Mouse (Mus musculus) cerebellum, postnatal 10 days (tissue): ENCODE measurements around the gene Mycl.
A peak's percentile ranks its signal among the peaks of the same experiment; 100 is the strongest.

ENCODE experiments used
- DNase-seq, 2 experiments: peaks; one replicate each; pipeline ENCODE4 v3.0.0; 2021; ENCODE audit warnings: mixed read lengths in 2 of 2

Gene Mycl

DNA sequence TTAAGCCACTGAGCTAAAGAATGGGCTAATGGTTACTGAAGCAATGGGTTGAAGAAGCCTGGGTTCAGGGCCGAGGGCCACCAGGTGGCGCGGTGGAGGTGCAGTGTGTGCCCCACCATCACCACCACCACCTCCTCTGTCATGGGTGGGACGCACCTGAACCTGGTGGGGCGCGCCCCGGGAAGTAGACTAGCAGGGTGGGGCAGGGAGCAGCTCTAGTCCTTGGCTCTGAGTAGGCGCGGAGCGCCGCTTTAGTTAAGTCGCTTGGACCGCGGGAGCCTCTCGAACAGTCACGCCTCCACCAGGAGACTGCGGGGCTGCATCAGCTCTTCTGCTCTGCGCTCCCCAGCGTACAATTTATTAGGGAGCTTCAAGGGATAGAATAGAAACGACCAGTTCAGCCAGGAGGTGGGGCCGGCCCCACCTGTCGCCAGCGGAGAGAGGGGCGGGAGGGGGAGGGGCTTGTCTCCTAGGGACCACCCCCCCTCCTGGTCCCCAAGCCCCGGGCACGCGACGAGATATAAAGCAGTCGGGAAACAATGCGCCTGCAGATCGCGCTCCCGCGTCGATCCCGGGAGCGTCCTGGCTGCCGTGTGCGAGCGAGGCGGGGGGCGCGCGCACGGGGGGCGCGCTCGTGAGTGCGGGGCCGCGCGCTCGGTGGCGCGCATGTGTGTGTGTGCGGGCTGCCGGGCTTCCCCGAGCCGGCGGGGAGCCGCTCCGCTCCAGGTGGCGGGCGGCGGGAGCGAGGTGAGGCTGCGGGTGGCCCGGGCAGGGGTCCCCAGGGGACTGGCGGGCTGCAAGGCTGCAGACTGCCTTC, at the start of gene Mycl:
TSS of gene Mycl (plus strand) at position 249 of the 817 bp plus-strand sequence.
- DNase-seq = peak; percentile 96 to 97

DNA sequence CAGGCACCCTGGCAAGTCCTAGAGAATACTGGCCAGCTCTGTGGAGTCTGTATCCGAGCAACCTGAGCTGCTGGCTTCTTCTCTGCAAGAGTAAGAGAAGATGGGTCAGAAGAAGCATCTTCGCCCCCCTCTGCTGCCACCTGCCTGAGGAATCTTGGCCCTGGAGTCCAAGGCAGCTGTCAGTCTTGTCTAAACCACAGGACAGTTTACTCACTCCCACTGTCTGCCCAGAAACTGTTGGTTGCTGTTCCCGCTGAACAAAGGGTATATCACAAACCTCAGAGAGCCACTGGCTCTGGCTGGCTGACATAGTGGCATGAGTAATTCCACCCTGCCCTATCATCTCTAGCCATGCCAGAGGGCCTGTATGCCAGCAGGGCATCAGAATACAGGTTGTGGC, 48.2 kb upstream of the Mycl start:
- DNase-seq = no peak

DNA sequence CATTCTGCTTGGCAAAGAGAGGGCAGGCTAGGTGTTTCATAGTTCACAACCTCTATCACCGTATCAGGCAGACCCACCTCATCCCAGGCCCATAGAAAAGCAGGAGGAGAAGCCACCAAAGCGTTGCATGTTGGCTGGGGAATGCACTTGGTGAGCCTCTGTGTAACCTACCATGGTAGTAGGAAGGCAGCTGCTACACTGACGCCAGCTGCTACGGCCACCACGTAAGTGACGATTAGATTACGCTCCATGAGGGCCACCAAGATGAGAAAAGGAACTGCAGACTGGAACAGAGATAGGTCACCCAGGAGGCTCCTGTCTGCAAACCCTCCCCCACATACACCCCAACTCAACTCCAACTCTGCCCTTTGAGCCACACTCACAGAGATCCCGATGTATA, 46.4 kb upstream of the Mycl start:
- DNase-seq = no peak

DNA sequence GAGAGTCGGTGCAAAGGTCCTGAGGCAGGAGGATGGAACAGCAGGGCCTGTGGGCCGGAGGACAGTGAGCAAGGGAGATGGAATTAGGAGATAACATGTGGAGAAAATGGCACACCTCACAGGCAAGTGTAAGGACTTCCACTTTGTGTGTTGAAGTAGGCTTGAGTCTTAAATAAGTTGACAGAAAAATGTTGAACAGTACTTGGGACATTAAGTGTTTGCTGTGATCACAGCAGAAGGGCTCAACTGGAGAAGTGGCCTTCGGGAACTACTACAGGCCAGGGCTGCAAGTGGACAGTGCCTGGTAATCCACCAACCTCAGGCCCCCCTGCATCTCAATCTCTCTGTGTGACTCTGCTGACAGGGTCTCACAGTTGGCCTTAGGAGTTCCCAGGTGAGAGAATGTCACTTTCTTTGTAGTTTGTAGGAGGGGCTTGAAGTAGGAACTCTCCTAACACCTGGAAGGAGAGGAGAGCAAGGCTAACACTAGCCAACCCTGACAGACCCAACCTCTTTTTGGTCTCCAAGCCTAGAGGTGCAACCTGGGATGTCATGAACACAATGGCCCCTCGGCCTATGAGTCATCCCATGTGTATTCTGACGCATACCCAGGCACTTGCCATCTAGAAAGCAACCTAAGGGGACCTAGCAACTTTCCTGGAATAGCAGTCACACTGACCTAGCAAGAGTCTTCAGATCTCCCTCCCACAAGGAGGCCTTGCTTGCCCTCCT, 40.6 kb upstream of the Mycl start:
- no peak for DNase-seq

DNA sequence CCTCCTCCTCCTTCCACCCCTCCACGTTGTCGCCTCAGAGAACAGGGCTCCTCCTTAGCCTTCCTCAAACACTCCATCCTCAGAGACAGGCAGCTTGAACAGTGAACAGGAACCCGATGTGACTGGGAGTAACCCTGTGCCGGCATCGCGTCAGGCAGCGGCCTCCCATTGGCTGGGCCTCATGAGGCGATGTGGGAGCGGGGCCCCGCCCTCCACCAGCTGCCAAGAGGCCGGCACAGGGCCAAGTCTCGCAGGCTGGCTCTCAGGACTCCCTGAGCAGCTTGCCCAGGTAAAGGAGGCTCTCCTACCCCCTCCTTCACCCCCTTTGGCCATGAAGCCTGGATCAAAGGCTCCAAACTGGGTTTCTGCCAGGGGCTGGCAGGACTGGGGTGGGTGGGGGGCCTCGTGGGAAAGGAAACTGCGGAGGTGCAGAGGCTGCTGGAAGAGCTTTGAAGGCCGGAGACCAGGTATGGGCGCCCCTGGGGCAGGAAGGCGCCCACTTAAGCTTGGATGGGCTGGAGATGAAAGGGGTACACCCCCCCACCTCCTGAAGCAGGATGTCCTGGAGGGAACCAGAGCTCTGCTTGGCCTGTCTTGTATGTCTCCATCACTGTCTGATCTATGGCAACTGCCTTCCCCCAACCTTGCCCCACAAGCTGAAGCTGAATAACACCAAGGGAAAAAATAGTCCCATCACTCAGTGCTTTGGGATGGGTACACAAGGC, 39.9 kb upstream of the Mycl start:
- DNase-seq = peak; percentile 92

DNA sequence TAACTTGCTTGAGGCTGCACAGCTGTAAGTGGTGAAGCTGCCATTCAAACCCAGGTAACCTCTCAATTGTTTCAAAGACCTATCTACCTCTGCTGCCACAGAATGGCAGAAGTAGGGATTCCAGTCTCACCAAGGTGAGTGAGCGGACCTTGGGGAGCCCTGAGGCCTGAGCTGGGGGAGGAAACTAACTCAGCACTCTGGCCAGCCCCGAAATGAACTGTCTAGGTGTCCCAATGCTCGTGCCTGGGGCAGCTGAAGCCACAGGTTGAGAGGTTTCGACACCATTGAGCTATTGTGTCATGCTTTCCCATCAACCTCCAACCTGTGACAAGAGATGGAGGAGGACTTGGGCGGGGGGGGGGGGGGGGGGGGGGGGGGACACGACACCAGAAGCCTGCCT, 39.2 kb upstream of the Mycl start:
- DNase-seq = no peak

DNA sequence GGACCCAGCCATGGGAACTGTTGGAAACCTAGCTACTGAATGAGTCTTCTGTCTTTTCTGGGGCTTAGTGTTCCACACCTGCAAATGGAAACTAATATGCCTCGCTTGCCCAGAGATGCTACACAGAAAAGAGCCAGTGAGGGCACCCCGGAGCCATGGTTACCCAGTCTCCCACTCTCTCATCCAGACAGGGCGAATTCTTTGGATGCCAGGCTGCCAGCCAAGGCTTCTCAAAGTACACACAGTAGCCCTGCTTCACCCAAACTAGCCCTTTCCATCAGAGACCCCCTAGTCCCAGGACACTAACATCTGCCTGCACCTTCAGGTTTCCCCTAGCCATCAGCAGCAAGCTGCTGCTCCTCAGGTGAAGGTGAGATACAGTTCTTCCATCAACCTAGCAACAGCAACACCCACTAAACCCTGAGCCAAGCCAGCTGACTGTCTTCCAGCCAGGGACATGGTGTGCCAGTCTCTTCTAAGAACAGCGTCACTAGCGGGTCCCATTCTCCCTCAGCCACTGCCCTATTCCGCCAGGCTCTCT, 36.9 kb upstream of the Mycl start:
- DNase-seq = peak; percentile 45 to 56

DNA sequence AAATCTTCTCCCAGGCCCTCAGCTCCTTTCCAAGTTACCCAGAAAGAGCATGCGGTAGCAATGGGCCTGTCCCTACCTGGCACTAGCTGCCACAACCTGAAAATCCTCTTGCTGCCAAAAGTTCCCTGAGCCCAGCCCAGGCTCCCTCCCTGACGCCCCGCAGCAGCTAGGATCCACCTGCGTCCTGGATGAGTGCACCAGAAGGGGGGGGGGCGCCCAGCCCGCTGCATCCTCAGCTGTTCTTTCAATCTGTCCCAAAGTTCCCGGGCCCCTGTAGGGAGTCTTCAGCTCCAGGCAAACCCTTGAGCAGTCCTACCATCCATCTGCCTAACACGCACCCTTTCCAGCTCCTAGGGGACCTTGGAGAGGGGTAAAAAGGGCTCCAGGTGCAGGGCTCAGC, 35.6 kb upstream of the Mycl start:
- DNase-seq = peak; percentile 37 to 58

DNA sequence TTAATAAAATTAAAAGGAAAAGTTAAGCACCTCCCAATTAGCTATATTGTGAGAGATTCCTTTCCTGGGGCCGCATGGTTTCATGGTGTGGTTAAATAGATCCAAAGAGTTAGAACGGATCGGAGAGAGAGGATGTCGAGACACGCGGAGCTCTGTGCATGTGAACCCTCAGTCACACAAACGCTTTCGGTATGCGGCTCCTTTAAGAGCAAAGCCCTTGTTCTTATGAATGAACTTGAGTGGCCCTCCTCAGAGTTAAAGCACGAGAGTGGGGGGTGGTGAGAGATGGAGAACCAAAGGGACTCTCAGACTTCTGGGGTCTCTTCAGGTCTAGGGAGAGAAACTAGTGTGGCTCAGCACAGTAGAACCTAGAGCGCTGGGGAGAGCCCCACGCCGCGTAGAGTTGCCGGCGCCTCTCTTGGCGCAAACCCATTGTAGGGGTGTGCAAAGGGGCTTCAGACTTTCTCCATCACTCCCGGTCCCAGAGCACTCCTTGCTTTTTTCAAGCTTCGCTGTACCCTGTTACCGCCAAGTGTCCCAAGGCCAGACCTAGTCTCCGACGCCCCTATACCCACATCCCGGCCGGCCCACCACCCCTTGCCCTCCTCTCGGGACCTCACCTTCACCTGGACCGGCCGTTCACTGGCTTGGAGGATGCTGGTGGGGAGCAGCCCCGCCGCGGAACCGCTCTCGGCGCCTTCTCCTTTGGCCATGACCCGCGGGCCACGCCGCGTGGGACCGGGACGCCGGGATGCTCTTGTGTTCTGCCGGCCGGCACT, 34.9 kb upstream of the Mycl start:
- DNase-seq = peak; percentile 33 to 47

DNA sequence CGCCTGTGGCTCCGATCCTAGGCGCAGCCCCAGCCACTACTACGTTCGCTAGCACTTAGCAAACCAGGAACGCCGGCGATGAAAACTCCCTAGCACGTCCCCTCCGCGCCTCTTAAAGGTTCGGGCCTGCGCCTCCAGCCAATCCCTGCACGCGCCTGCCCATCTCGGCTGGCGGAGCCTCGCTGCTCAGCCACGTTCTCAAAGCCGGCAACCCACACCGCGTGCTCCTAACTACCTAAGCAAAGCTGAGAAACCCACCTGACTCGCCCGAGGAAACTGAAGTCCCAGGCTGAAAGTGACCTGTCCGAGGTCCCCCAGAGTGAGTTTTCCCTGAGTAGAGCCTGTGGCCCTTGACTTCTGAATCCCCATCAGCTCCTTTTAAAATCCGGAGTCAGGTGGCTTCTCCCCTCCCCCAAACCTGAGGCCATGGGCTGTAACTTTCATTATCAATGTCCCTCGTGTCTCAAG, 34.3 kb upstream of the Mycl start, which contains the start of gene Mfsd2a:
TSS of gene Mfsd2a (minus strand) at position 89 of the 468 bp plus-strand sequence.
- peak; percentile 71 to 80 for DNase-seq

DNA sequence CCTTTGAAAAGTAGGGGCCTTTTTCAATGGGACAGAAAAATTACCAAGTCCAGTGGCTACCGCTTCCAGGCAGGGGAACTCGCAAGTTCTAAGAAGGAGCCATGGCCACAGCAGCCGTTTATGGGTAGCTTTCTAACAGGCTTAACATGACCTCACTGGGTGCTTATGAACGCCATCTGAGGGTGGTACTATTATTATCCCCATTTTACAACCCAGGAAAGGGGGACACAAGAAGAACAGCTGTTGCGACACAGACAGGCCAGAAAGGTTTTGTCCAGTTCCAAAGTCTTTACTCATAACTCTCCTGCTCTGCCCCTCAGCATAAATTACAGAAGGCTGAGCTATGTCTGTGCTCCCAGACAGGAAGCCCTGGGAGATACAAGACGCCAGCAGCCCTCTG, 33.9 kb upstream of the Mycl start:
- no peak for DNase-seq

DNA sequence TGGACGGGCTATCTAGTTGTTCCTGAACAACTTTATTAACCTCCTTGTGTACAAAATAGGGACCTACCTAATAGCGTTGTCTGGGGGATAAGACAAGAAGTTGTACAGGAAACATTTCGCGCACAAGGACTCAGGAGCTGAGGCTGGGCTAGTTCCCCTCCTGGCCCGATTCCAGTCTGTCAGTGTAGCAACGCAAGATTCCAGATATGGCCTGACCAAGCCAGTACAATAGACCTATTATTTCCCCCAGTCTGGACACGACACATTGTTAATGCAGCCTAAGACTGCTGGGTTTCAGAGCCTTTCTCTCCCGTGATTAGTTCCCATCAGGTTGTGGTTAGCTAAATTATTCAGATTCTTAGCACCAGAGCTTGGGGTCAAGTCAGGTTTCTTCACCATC, 32.7 kb upstream of the Mycl start:
- peak in 1 of 2 experiments; percentile 33 for DNase-seq

DNA sequence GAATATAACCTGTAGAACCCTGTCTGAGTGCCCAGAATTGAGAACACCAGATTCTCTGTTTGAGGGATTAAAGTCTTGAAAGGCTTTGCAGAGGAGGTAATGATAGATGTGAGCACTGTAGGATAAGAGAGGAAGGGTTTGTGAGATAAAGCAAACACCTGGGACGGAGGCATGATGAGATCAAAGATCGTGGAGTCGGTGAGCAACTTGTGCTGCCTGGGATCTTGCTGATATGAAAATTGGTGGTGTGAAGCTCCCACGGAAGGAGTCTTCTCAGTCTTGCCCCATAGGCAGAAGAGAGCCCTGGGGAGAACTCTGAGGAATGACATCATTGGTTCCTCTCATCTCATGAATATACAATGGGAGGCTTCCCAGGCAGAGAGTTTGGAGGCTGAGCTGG, 27.3 kb upstream of the Mycl start:
- DNase-seq = no peak

DNA sequence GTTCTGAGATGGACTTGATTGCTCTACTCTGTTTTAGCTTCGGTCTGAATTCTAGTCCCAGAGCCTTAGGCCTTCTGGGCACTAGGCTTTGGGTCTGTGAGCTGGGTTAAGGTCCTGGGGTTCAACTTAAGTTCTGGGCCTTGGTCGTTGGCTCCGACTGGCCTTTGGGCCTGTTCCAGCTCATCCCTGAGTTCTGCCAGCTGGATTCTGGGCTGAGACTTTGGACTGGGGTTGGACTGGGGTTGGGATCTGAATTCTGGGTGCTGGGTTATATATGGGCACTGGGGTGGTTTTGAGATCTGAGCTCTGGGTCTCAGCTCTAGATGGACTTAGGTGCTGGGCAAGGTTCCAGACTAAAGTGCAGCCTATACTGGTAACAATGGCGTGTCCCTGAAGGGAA, 24.3 kb upstream of the Mycl start:
- DNase-seq = peak in 1 of 2 experiments; percentile 32

DNA sequence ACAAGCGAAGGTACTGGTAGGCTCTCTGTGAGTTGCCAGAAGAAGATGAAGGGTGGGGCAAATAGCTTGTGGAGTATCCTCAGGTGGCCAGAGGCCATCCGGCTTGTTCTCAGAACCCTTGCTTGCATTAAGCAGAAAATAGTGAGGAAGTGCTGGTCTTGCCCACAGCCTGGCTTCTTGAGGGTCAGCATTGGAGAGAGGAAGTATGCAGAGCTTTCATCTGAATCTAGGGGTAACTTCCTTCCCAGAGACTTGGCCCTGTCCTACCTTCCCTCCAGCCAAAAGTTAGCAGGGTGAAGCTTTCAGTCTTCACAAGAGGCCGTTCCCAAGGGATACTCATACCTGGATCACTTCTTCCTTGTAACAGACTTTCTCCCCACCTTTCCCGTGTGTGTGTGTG, 23.8 kb upstream of the Mycl start:
- DNase-seq = no peak

DNA sequence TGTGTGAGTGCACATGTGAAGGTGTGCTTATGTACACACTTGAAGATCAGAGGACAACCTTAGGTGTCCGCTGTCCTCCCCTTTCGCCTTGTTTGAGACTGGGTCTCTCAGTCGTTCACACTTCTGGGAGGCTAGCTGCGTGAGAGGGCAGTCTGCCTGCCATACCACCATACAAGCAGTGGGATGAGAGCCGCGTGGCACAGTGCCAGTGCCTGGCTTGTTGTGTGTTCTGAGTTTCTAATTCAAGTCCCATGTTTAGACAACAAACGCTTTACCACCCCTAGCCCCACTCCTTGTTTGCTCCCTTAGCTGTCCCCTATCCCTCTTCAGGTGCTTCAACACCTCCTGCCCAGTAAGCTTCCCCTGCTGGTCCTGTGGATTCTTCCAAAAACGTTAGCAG, 23.4 kb upstream of the Mycl start:
- DNase-seq = peak; percentile 54 to 60

DNA sequence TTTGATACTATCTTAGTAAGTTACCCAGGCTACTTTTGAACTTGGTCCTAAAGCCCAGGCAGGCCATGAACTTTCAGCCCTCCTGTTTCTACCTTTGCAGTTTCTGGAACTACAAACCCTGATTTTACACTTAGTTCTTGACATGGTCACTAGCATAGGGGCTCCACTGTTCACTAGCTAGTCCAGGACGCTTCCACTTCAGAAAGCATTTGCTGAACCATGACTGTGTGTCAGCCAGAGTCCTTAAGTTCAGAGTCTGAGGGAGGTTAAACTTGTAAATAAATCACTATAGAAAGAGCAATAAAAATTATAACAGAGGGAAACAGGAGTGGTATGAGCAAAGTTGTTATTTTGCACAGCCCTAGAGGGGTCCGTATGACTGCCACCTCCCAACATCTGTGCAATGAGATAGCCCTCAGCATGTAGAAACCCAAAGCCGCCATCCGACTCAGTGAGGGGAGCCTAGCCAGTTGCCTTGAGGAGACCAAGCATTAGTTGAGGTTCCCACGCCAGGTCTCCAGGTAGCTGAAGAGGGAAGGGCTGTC, 20.4 kb upstream of the Mycl start:
- no peak for DNase-seq

DNA sequence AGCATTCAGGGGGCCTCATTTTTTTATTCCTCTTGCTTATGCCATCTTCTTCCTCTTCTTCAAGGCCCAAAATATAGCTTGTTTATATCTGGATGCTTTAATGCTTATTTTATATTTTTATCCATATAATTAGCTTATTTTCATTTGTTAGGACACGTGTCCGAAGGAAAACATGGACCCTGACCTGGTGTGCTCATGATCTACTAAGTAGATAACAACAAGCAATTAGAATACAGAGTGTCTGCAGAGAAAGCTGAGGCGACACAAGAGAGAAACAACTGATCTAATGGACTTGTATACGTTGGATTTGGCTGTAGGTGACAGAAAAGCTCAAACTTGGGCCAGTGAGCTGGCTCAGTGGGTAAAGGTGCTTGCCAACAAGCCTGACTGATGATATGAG, 18.6 kb upstream of the Mycl start:
- no peak for DNase-seq

DNA sequence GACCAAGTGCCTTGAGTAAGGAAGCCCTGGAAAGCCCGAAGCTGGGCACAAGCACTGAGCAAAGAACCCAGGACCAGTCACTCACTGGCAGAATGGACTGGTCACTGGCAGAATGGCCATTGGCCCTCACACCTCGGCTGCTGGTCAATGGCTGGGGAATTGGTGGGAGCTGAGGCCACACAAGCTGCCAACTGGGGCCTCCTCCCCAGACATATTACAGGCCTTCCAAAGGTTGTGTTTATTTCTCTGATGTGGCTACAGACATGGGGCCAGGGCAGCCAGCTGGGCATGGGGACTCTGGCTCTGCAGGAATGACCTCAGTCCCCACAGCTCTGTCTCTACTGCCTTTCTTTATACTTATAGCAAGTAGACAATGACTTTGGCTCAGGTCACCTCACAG, 16.6 kb upstream of the Mycl start:
- no peak for DNase-seq

DNA sequence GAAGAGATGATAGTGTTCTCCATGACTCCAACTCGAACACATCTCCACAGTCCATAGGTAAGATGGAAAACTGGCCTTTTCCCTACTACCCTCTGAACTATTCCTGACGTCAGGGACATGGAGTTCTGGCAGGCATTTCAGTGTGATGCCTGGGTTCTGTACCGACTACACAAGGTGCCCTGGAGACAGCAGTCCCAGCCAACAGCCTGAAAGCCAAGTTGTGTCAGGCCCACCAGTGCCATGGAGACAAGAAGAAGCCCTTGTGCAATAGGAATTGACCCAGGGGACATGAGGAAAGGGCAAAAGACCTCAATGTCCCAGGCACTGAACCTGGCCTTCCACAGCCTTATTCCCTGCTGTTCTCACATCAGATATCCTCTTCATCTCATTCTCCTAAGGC, 15.6 kb upstream of the Mycl start:
- DNase-seq = no peak

DNA sequence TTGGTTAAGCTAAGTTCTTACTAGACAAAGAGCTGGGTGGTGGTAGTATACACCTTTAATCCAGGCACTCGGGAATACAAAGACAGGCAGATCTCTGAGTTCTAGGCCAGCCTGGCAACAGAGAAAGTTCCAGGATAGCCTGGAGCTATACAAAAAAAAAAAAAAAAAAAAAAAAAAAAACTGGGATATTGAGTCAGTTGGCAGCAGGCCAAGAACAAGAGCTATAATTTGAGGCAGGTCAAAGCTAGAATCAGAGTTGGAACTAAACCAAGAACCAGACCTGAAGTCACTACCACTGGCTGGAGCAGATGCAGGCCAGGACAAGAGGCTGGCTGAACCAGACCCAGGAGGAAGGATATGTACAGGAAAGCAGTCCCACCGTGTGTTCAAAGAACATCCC, 14.8 kb upstream of the Mycl start:
- no peak for DNase-seq

DNA sequence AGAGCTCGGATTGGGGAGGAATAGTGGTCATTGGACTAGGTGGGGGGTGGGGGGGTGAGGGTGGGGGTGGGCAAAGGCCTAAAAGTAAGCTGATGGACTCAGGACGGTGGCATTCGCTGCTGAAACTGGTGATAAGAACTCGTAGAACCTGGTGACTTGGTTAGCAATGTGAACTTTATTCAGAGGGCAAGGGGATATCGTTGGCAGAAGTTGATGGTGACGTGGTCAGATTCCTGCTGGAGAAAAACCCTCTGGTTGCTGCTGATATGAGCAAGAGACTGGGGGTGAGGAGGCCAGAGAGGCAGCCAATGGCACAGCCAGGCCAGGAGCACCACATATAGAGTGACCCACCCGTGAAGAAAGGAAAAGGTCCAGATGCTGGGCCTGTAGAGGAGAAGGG, 14.2 kb upstream of the Mycl start:
- no peak for DNase-seq
